Mouse (Mus musculus) limb, embryonic 14.5 days (tissue): ENCODE measurements around the gene Zfp740. TPM values are rescaled to one million over a fixed set of nuclear protein-coding genes. Genes with fewer than 3 reads are reported as not detected.

ENCODE experiments used
- ATAC-seq: fragments of 200-750 bp; cut with Nextera tagmentation; 2 replicates; pipeline ENCODE4 v1.8.0; 2017; ENCODE audit warnings: low read depth, moderate number of reproducible peaks, moderate TSS enrichment; ENCODE audit not compliant: low FRiP score
- DNase-seq: peaks from one replicate; pipeline ENCODE4 v3.0.0-alpha.2; 2015; ENCODE audit warnings: low spot score
- H3K27ac ChIP-seq: fragments of 300-500 bp; sonication (generic); replicated peaks from 2 replicates; pipeline ENCODE4 v1.5.1; 2014; ENCODE audit warnings: low read depth, mild to moderate bottlenecking, low read length, moderate library complexity, mixed read lengths
- H3K27me3 ChIP-seq: fragments of 300-500 bp; sonication (generic); 2 replicates; pipeline ENCODE4 v1.6.1; 2014; ENCODE audit warnings: low read length, mixed read lengths; ENCODE audit not compliant: control insufficient read depth, insufficient read depth
- H3K36me3 ChIP-seq: fragments of 300-500 bp; sonication (generic); 2 replicates; pipeline ENCODE4 v1.6.1; 2014; ENCODE audit warnings: mild to moderate bottlenecking, low read length, moderate library complexity, mixed read lengths; ENCODE audit not compliant: control insufficient read depth, insufficient read depth
- H3K4me1 ChIP-seq: fragments of 300-500 bp; sonication (generic); 2 replicates; pipeline ENCODE4 v1.6.1; 2014; ENCODE audit warnings: antibody characterized with exemption, low read length, mixed read lengths; ENCODE audit not compliant: control insufficient read depth, insufficient read depth
- H3K4me2 ChIP-seq: fragments of 300-500 bp; sonication (generic); replicated peaks from 2 replicates; pipeline ENCODE4 v1.6.1; 2014; ENCODE audit warnings: low read depth, mild to moderate bottlenecking, low read length, moderate library complexity; ENCODE audit not compliant: severe bottlenecking
- H3K4me3 ChIP-seq: fragments of 300-500 bp; sonication (generic); replicated peaks from 2 replicates; pipeline ENCODE4 v1.5.1; 2014; ENCODE audit warnings: low read length
- H3K9ac ChIP-seq: fragments of 300-500 bp; sonication (generic); 2 replicates; pipeline ENCODE4 v1.6.1; 2014; ENCODE audit warnings: mild to moderate bottlenecking, low read depth, low read length, moderate library complexity; ENCODE audit not compliant: severe bottlenecking
- H3K9me3 ChIP-seq: fragments of 300-500 bp; sonication (generic); 2 replicates; pipeline ENCODE4 v1.6.1; 2016; ENCODE audit warnings: low read length; ENCODE audit not compliant: control insufficient read depth
- POLR2A ChIP-seq: fragments of 200-500 bp; IDR thresholded peaks from 2 replicates; pipeline ENCODE4 v1.8.0; 2012; ENCODE audit warnings: inconsistent platforms, mild to moderate bottlenecking, moderate library complexity, borderline replicate concordance; ENCODE audit not compliant: insufficient read depth, insufficient read length; ENCODE audit errors: extremely low read depth
- WGBS: fragments of 180-500 bp; shearing (Covaris S2); extraction: QIAGEN DNeasy Blood & Tissue Kit; methylation state at CpG from one replicate; pipeline ENCODE4 v1.1.7; 2014; 5-methylcytosine and 5-hydroxymethylcytosine counted together
- polyA plus RNA-seq, 2 experiments: library from polyadenylated mRNA; depleted of rRNA in 1 of 2; stranded (reverse) in 1 of 2; unstranded in 1 of 2; fragments of >200 nt; fragmentation: Nextera tagmentation in 1 of 2; extraction: Ambion mirVana in 1 of 2; gene quantifications; 2 replicates each; pipeline versions ENCODE4 v1.2.1 to v1.2.3; 2012 to 2014

Gene Zfp740
- polyA plus RNA-seq, 2 experiments = 53.8 to 96.0 TPM

DNA sequence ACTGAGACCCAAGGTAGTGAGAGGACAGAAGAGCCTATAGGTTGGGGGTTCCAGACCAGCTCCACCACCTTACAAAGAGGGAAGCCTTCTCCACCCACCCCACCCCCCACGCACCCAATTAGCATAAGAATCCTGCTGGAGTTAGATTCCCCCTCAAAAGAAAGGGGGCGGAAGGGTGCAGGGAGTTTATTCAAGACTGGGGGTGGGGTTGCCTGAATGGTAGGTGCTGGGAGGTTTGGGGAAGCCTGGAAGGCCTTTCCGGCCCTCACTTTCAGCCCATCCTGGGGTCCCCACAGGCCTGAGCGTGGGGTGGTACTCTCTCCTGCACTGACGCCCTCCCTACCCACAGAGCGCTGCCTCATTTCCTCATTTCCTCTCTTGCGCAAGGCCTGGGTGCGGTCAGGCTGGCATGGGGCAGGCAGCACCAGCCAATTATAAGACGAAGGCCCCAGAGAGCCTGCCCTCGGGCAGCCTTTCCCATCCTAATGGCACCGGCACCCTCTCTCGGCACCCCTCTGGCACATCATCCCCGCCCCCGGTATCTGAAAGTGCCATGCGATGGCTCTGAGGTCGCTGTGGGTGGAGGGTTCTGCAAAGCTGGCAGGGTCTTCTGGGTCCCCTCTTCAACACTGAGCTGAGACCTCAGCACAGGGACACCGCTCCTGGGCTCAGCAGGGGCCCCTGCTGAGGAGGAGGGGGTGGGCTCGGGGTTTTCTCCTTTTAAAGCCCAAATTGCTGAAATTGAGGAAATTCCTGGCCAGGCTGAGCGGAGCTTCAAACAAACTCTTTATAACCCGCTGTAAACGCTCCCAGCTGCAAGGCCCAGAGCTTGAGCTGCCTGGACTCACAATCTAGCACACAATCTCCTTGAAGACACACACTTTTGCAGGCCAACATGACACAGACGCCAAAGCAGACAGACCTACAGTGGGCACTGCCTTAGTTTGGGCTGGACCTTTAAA is 40.5 kb downstream of the Zfp740 start:
- TF ChIP-seq POLR2A = no peak
- Histone ChIP-seq H3K9ac (peak overlapping the region; percentile 75), H3K4me3 (peak overlapping the region; percentile 60), H3K27me3 (no peaks in the 10 kb centered on the region), H3K4me2 (peak overlapping the region; percentile 94), H3K4me1 (peaks cover 38% of the 10 kb centered on the region), H3K36me3 (peaks cover 45% of the 10 kb centered on the region), H3K9me3 (no peaks in the 10 kb centered on the region), H3K27ac (peak overlapping the region; percentile 95)
- WGBS = 5% methylated on average over 22 of the region's 22 CpGs
- DNase-seq (peak; percentile 39), ATAC-seq (no peak)

DNA sequence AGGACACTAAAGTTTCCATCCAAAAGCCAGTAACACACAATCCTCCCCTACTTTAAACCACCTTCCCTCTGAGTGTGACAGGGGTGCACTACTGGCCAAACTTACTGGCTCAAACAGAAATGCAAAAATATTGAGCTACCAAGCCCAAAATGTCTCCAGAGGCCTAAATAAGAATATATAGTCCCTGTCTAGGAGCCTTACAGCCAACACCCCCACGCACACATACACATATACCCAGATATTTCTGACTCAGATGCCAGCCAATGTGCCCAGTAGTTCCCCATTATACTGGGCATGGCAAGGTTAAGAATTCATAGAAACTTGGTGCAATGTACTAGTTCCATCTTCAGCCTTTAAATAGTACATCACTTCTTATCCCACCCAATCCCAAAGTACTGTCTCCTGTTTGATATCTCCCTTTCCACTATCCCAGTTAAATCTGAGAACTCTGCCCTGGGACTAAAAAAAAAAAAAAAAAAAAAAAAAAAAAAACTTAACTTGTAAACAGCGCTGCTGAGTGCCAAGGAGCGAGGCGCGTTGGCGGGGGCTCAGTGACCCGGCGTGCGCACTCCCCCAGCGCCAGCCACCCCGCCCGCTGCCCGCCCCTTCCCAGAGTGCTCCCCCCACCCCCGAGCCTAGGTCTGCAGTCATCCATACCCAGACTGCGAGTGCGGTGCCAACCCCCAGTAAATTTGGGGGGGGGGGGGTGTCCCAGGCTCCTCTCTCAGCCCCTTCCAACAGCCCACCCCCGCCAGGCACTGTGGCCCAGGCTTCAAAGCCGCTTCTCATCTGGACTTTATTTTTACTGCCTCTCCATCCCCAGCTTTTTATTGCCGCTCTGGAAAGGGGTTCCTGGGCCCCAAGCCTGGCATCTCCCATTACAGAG is 41.5 kb downstream of the Zfp740 start:
- 2% methylated on average over 18 of the region's 19 CpGs for WGBS
- TF ChIP-seq POLR2A = no peak
- DNase-seq (peak; percentile 57), ATAC-seq (no peak)
- Histone ChIP-seq H3K4me1 (peaks cover 49% of the 10 kb centered on the region), H3K4me3 (peak overlapping the region; percentile 60), H3K9ac (peak overlapping the region; percentile 75), H3K27ac (peak overlapping the region; percentile 95), H3K36me3 (peaks cover 36% of the 10 kb centered on the region), H3K27me3 (no peaks in the 10 kb centered on the region), H3K9me3 (no peaks in the 10 kb centered on the region), H3K4me2 (peak overlapping the region; percentile 94)

DNA sequence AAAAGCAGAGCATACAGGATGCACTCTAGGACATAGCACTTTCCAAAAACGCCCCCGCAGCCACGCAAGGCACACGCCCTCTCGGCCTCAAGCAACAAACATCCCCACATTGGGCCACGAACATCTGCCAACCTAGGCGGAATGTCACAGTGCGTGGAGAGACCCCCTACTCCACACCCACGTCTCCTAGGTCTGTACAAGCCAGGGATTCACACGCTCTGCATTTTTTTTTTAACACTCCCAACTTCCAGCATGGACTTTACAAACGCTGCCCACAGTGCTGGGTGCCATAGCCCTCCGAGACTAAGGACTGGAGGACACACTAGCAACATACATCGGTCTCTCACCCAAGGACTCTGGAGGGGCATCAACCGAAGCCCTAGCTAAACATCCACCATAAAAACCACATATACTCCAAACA is 42.4 kb downstream of the Zfp740 start:
- Histone ChIP-seq H3K4me1 (peaks cover 58% of the 10 kb centered on the region), H3K27me3 (no peaks in the 10 kb centered on the region), H3K27ac (peak overlapping the region; percentile 95), H3K9me3 (no peaks in the 10 kb centered on the region), H3K4me3 (peak overlapping the region; percentile 60), H3K4me2 (peak overlapping the region; percentile 94), H3K36me3 (peaks cover 35% of the 10 kb centered on the region), H3K9ac (peak overlapping the region; percentile 75)
- TF ChIP-seq POLR2A = no peak
- under 1% methylated on average over 14 of the region's 14 CpGs for WGBS
- ATAC-seq = no peak
- no peak for DNase-seq

DNA sequence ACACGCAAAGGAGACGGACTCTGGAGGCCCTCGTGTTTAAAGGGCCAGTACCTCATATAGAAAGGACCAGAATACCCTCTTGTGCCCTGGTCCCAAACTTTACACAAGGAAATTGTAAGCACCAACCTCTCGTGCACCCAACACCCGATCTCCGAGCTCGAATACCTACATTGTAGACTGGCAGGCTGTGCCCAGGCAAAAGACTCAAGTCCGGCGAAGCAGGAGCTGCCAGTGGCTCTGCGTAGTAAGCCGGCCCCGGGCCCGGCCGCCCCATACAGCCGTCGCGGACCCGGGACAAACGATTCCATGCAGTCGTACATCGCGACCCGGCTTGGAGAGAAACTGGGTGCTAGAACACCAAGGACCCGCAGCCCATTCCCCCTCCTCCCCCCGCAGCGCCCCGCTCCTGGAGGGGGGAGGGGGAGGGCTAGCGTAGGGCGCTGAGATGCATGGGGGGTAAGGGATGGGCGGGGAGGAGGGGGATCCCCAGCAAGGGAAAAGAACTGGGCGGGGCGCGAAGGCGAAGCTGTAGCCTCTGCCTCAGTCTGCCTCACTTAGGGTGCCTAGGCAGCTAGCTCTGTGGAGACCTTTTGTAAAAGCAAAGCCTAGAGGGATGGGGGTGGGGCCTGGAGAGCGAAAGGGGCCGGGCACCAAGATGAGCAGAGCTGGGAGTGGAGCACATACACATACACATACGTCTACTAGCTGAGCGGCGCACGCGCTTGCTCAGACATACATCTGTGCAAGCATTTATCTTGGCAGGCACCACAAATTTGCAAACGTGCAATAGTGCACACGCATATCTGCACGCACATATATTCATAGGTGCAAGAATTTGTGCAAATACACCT is 43.1 kb downstream of the Zfp740 start:
- WGBS = 3% methylated on average over 42 of the region's 44 CpGs
- peak; percentile 34; the same call in 1 of the 2 replicates for TF ChIP-seq POLR2A
- Histone ChIP-seq H3K27me3 (no peaks in the 10 kb centered on the region), H3K9ac (peak overlapping the region; percentile 75), H3K4me3 (peak overlapping the region; percentile 60), H3K27ac (peak overlapping the region; percentile 95), H3K9me3 (no peaks in the 10 kb centered on the region), H3K4me2 (peak overlapping the region; percentile 94), H3K36me3 (peaks cover 35% of the 10 kb centered on the region), H3K4me1 (peaks cover 64% of the 10 kb centered on the region)
- peak; percentile 54 for ATAC-seq
- peak; percentile 87 for DNase-seq
